In genomic region chr8:123858574-123858940, GRCm38 (mm10) we compare ENCODE assay signal across 8 mouse cellular contexts. TPM values are rescaled to one million over a fixed set of nuclear protein-coding genes. Genes with fewer than 3 reads are reported as not detected.
DNase-seq lines count a peak whose midpoint lies in the region; TF ChIP-seq lines count a peak whose summit lies in the region.

No protein-coding gene starts in this region.

- peak overlapping the region; percentile 83 to 94 for H3K4me3 ChIP-seq in MEL (ENCODE audit: control insufficient read depth in 1 of 2, insufficient read depth in 1 of 2, low read depth in 2 of 2, low read length in 2 of 2)
- peak overlapping the region; percentile 98 for H3K4me3 ChIP-seq in forebrain, embryonic 10.5 days
- peak overlapping the region; percentile 93 for H3K4me3 ChIP-seq in limb, embryonic 10.5 days
- peak overlapping the region; percentile 97 for H3K4me3 ChIP-seq in midbrain, embryonic 10.5 days

- H3K4me1 ChIP-seq in MEL (ENCODE audit: control insufficient read depth in 1 of 2, insufficient read depth in 2 of 2, low read length in 2 of 2) = peaks cover 8 to 29% of the 10 kb centered on the region in 2 experiments
- peaks cover 21% of the 10 kb centered on the region for H3K4me1 ChIP-seq in forebrain, embryonic 10.5 days
- H3K4me1 ChIP-seq in limb, embryonic 10.5 days = peaks cover 17% of the 10 kb centered on the region
- H3K4me1 ChIP-seq in midbrain, embryonic 10.5 days = peaks cover 22% of the 10 kb centered on the region

- no peak for TF ChIP-seq CTCF in MEL (IDR thresholded peaks at IDR 0.05 in 2 of 3, conservative IDR thresholded peaks at IDR 0.05 in 1 of 3; ENCODE audit: control insufficient read depth in 1 of 3, insufficient read depth in 1 of 3, low read depth in 2 of 3, low read length in 3 of 3, poor library complexity in 1 of 3, severe bottlenecking in 1 of 3)

- H3K9ac ChIP-seq in MEL (ENCODE audit: control insufficient read depth, low read depth, low read length, poor library complexity, severe bottlenecking) = peak overlapping the region; percentile 86

- DNase-seq in cerebellum, adult 9-10 months = peak; percentile 69
- DNase-seq in cerebellum, adult 8-10 months = no peak
- DNase-seq in MEL (ENCODE audit: low read depth, low spot score) = no peak
- DNase-seq in forebrain, embryonic 10.5 days (ENCODE audit: extremely low spot score, low spot score) = peak; percentile 48
- DNase-seq in limb, embryonic 10.5 days (ENCODE audit: low spot score) = no peak
- peak; percentile 59 for DNase-seq in midbrain, embryonic 10.5 days (ENCODE audit: low spot score)
- no peak for DNase-seq in frontal cortex, adult 2 months (ENCODE audit: extremely low spot score in 1 of 2, low spot score in 1 of 2)
- DNase-seq in left cerebral cortex, postnatal 25 days (ENCODE audit: low spot score in 2 of 2) = no peak

- peaks cover 44% of the 10 kb centered on the region for H3K79me2 ChIP-seq in MEL (ENCODE audit: control insufficient read depth, insufficient read depth, low read length, poor library complexity)

- no peak for TF ChIP-seq POLR2A in MEL (IDR thresholded peaks at IDR 0.05; ENCODE audit: control insufficient read depth in 1 of 2, insufficient read depth in 1 of 2, low read depth in 1 of 2, low read length in 2 of 2, poor library complexity in 1 of 2)

- no peaks in the 10 kb centered on the region for H3K27me3 ChIP-seq in MEL (ENCODE audit: control insufficient read depth in 1 of 2, insufficient read depth in 2 of 2, low read length in 2 of 2)
- peaks cover 35% of the 10 kb centered on the region for H3K27me3 ChIP-seq in forebrain, embryonic 10.5 days (ENCODE audit: poor library complexity, severe bottlenecking)
- H3K27me3 ChIP-seq in limb, embryonic 10.5 days (ENCODE audit: low read depth, poor library complexity, severe bottlenecking) = peaks cover 40% of the 10 kb centered on the region
- peaks cover 36% of the 10 kb centered on the region for H3K27me3 ChIP-seq in midbrain, embryonic 10.5 days (ENCODE audit: low read depth, poor library complexity, severe bottlenecking)

- TF ChIP-seq EP300 in MEL (IDR thresholded peaks at IDR 0.05; ENCODE audit: low read depth in 1 of 2, low read length in 2 of 2) = no peak

- WGBS in forebrain, embryonic 10.5 days = under 1% methylated on average over 17 of the region's 17 CpGs
- 0% methylated on average over 17 of the region's 17 CpGs for WGBS in limb, embryonic 10.5 days
- WGBS in midbrain, embryonic 10.5 days = under 1% methylated on average over 17 of the region's 17 CpGs

- H3K27ac ChIP-seq in MEL (ENCODE audit: control insufficient read depth, low read depth, low read length) = peak overlapping the region; percentile 56
- H3K27ac ChIP-seq in forebrain, embryonic 10.5 days = peak overlapping the region; percentile 90
- H3K27ac ChIP-seq in limb, embryonic 10.5 days = peak overlapping the region; percentile 90
- peak overlapping the region; percentile 87 for H3K27ac ChIP-seq in midbrain, embryonic 10.5 days (replicated peaks)

- no peaks in the 10 kb centered on the region for H3K9me3 ChIP-seq in MEL (replicated peaks; ENCODE audit: insufficient read depth, low read length)
- H3K9me3 ChIP-seq in forebrain, embryonic 10.5 days = no peaks in the 10 kb centered on the region; the same call in 1 of the 2 replicates
- no peaks in the 10 kb centered on the region for H3K9me3 ChIP-seq in limb, embryonic 10.5 days (replicated peaks)
- peaks cover 6% of the 10 kb centered on the region; the same call in 1 of the 2 replicates for H3K9me3 ChIP-seq in midbrain, embryonic 10.5 days (replicated peaks)

- TF ChIP-seq RAD21 in MEL (IDR thresholded peaks at IDR 0.05; ENCODE audit: low read depth, low read length) = no peak

- intact Hi-C loops in left cerebral cortex, postnatal 25 days (cut with DNase I) = no loop called here

- H3K36me3 ChIP-seq in MEL (ENCODE audit: control insufficient read depth in 1 of 2, insufficient read depth in 2 of 2, low read length in 2 of 2) = peaks cover 0 to 29% of the 10 kb centered on the region in 2 experiments; a peak in 2 of 4 replicates
- peaks cover 5% of the 10 kb centered on the region; the same call in 1 of the 2 replicates for H3K36me3 ChIP-seq in forebrain, embryonic 10.5 days (replicated peaks)
- H3K36me3 ChIP-seq in limb, embryonic 10.5 days = no peaks in the 10 kb centered on the region
- 0 out of 2 replicates have a peak, but pooled peaks cover 8% of the 10 kb centered on the region for H3K36me3 ChIP-seq in midbrain, embryonic 10.5 days

TF ChIP-seq in MEL, 35 proteins besides CTCF, POLR2A, EP300 and RAD21:
- no peak for TF ChIP-seq MEF2A (IDR thresholded peaks at IDR 0.05; ENCODE audit: extremely low read depth, insufficient replicate concordance, low read depth, low read length, poor library complexity, severe bottlenecking)
- TF ChIP-seq MAFK (IDR thresholded peaks at IDR 0.05; ENCODE audit: borderline replicate concordance, low read depth, low read length) = no peak
- TF ChIP-seq MXI1 (IDR thresholded peaks at IDR 0.05; ENCODE audit: low read depth, low read length) = peak; percentile 11; the same call in 1 of the 2 replicates
- TF ChIP-seq MYC (IDR thresholded peaks at IDR 0.05; ENCODE audit: low read depth, low read length) = no peak
- no peak for TF ChIP-seq HCFC1 (IDR thresholded peaks at IDR 0.05; ENCODE audit: low read depth, low read length)
- TF ChIP-seq E2F4 (IDR thresholded peaks at IDR 0.05; ENCODE audit: borderline replicate concordance, low read depth, low read length) = peak; percentile 74; the same call in 1 of the 2 replicates

RNA-seq across cellular contexts. Expression of gene Ccsap, which starts 1.5 kb away (rescaled TPM):
- 6.7 and 7.0 TPM in 2 replicates for total RNA-seq in MEL (2012; rRNA removed)
- 10 to 100 TPM in 1 of 2 experiments, not detected in 1; 12.1 TPM for polyA plus RNA-seq in MEL (2012; ENCODE audit: insufficient read depth in 1 of 2, insufficient read length in 2 of 2, low read depth in 1 of 2, low replicate concordance in 2 of 2, missing spikeins in 1 of 2)
- 7.3 and 8.2 TPM in 2 replicates for polyA plus RNA-seq in forebrain, embryonic 10.5 days (2016; fragmentation: Nextera tagmentation; extraction: Ambion mirVana)
- 6.0 and 6.1 TPM in 2 replicates for polyA plus RNA-seq in limb, embryonic 10.5 days (2016; fragmentation: Nextera tagmentation; extraction: Ambion mirVana)
- 7.8 and 8.6 TPM in 2 replicates for polyA plus RNA-seq in midbrain, embryonic 10.5 days (2016; fragmentation: Nextera tagmentation; extraction: Ambion mirVana)
- polyA plus RNA-seq in frontal cortex, adult 2 months (2012; rRNA removed) = 59.0 and 63.9 TPM in 2 replicates
- 10 to 100 TPM; 67.4 to 72.8 TPM for total RNA-seq in left cerebral cortex, postnatal 25 days (2021)

RNA-seq across cellular contexts. Expression of gene Acta1, which starts 36.0 kb away (rescaled TPM):
- 0.23 TPM in 1 of 2 replicates, not detected in the other for total RNA-seq in MEL (2012; rRNA removed)
- polyA plus RNA-seq in MEL (2012; ENCODE audit: insufficient read depth in 1 of 2, insufficient read length in 2 of 2, low read depth in 1 of 2, low replicate concordance in 2 of 2, missing spikeins in 1 of 2) = under 1 TPM in 1 of 2 experiments, not detected in 1; 0.32 TPM
- polyA plus RNA-seq in forebrain, embryonic 10.5 days (2016; fragmentation: Nextera tagmentation; extraction: Ambion mirVana) = 0.14 and 0.22 TPM in 2 replicates
- 1.6 and 1.8 TPM in 2 replicates for polyA plus RNA-seq in limb, embryonic 10.5 days (2016; fragmentation: Nextera tagmentation; extraction: Ambion mirVana)
- 0.23 and 0.87 TPM in 2 replicates for polyA plus RNA-seq in midbrain, embryonic 10.5 days (2016; fragmentation: Nextera tagmentation; extraction: Ambion mirVana)
- polyA plus RNA-seq in frontal cortex, adult 2 months (2012; rRNA removed) = 20.1 and 24.7 TPM in 2 replicates
- total RNA-seq in left cerebral cortex, postnatal 25 days (2021) = 10 to 100 TPM; 12.1 to 13.9 TPM

RNA-seq across cellular contexts. Expression of gene Rab4a, which starts 52.8 kb away (rescaled TPM):
- 22.2 and 23.1 TPM in 2 replicates for total RNA-seq in MEL (2012; rRNA removed)
- 10 to 100 TPM in 1 of 2 experiments, not detected in 1; 44.6 TPM for polyA plus RNA-seq in MEL (2012; ENCODE audit: insufficient read depth in 1 of 2, insufficient read length in 2 of 2, low read depth in 1 of 2, low replicate concordance in 2 of 2, missing spikeins in 1 of 2)
- polyA plus RNA-seq in forebrain, embryonic 10.5 days (2016; fragmentation: Nextera tagmentation; extraction: Ambion mirVana) = 74.9 and 77.6 TPM in 2 replicates
- 58.2 and 61.8 TPM in 2 replicates for polyA plus RNA-seq in limb, embryonic 10.5 days (2016; fragmentation: Nextera tagmentation; extraction: Ambion mirVana)
- 67.6 and 71.0 TPM in 2 replicates for polyA plus RNA-seq in midbrain, embryonic 10.5 days (2016; fragmentation: Nextera tagmentation; extraction: Ambion mirVana)
- polyA plus RNA-seq in frontal cortex, adult 2 months (2012; rRNA removed) = 67.3 and 73.3 TPM in 2 replicates
- total RNA-seq in left cerebral cortex, postnatal 25 days (2021) = 10 to 100 TPM; 45.0 to 47.0 TPM

Comparison
In these comparisons a context has a peak if more than half of its experiments do, and no peak if none do; other contexts are left out.
1. DNase-seq: peak in cerebellum, adult 9-10 months (single experiment), forebrain, embryonic 10.5 days (single experiment) and midbrain, embryonic 10.5 days (single experiment); none in cerebellum, adult 8-10 months (single experiment), MEL (single experiment), limb, embryonic 10.5 days (single experiment), frontal cortex, adult 2 months (0 of 2) and left cerebral cortex, postnatal 25 days (0 of 2).
2. Peak in every context shown above with its lines, with median percentiles within 50 percentile points of each other: H3K27ac ChIP-seq and H3K4me3 ChIP-seq.